Mouse (Mus musculus) ES-E14 (cell line): ENCODE data around the gene Cyp26a1. TPM values are rescaled to one million over a fixed set of nuclear protein-coding genes. Genes with fewer than 3 reads are reported as not detected.

Source experiments
- DNase-seq: peaks from one replicate; pipeline ENCODE4 v3.0.0-alpha.2; 2013; ENCODE audit warnings: low read depth, low spot score
- H3K27ac ChIP-seq: 2 replicates; pipeline ENCODE4 v1.5.1; 2012; ENCODE audit warnings: low read depth, mild to moderate bottlenecking, low read length, moderate library complexity, mixed read lengths; ENCODE audit not compliant: poor library complexity, insufficient read depth, severe bottlenecking
- H3K36me3 ChIP-seq: 2 replicates; pipeline ENCODE4 v1.6.1; 2012; ENCODE audit warnings: mild to moderate bottlenecking, low read length, moderate library complexity, mixed read lengths; ENCODE audit not compliant: control insufficient read depth, poor library complexity, insufficient read depth, severe bottlenecking
- H3K4me1 ChIP-seq, 2 experiments: fragments of 150-350 bp in 1 of 2; sonication (generic) in 1 of 2; 2 replicates each; pipeline ENCODE4 v1.6.1; 2012; ENCODE audit warnings: low read length in 2 of 2, mild to moderate bottlenecking in 1 of 2, mixed read lengths in 1 of 2; ENCODE audit not compliant: control insufficient read depth in 2 of 2, insufficient read depth in 2 of 2, poor library complexity in 1 of 2
- H3K4me3 ChIP-seq, 2 experiments: fragments of 150-350 bp in 1 of 2; sonication (generic) in 1 of 2; 2 replicates each; pipeline ENCODE4 v1.5.1; 2012; ENCODE audit warnings: low read length in 2 of 2, low read depth in 1 of 2, mild to moderate bottlenecking in 1 of 2, mixed read lengths in 1 of 2; ENCODE audit not compliant: insufficient read depth in 1 of 2, poor library complexity in 1 of 2, severe bottlenecking in 1 of 2
- H3K9ac ChIP-seq: 2 replicates; pipeline ENCODE4 v1.6.1; 2012; ENCODE audit warnings: low read depth, mild to moderate bottlenecking, low read length, mixed read lengths; ENCODE audit not compliant: poor library complexity, insufficient read depth, severe bottlenecking
- H3K9me3 ChIP-seq: fragments of 150-350 bp; sonication (generic); 2 replicates; pipeline ENCODE4 v1.6.1; 2012; ENCODE audit warnings: low read depth, mild to moderate bottlenecking, low read length; ENCODE audit not compliant: control insufficient read depth, insufficient read depth
- CHD2 ChIP-seq: IDR thresholded peaks from 2 replicates; pipeline ENCODE4 v1.6.1; 2014; ENCODE audit warnings: mild to moderate bottlenecking, low read depth, low read length, inconsistent platforms
- HCFC1 ChIP-seq: IDR thresholded peaks from 2 replicates; pipeline ENCODE4 v1.6.1; 2012; ENCODE audit warnings: low read length, inconsistent platforms, borderline replicate concordance; ENCODE audit not compliant: insufficient read depth
- MAFK ChIP-seq: IDR thresholded peaks from 2 replicates; pipeline ENCODE4 v1.6.1; 2014; ENCODE audit warnings: mild to moderate bottlenecking, low read depth, low read length, inconsistent platforms; ENCODE audit not compliant: insufficient read depth
- ZC3H11A ChIP-seq: IDR thresholded peaks from 2 replicates; pipeline ENCODE4 v1.6.1; 2012; ENCODE audit warnings: low read depth, mild to moderate bottlenecking, inconsistent platforms, low read length, borderline replicate concordance
- ZNF384 ChIP-seq: IDR thresholded peaks from 2 replicates; pipeline ENCODE4 v1.6.1; 2012; ENCODE audit warnings: low read depth, low read length, inconsistent platforms
- in situ Hi-C, 2 experiments: fragments of 600-800 bp; cut with MboI; formaldehyde crosslinking; loops; one replicate each; pipeline ENCODE4 v1.15.1; 2025; ENCODE audit warnings: low sequenced_read_pairs in 2 of 2, inconsistent platforms in 1 of 2; ENCODE audit not compliant: unreplicated experiment in 2 of 2
- total RNA-seq: library from RNA; depleted of rRNA; stranded (reverse); fragments of 300-350 nt; gene quantifications from 2 replicates; pipeline ENCODE4 v1.2.3, GENCODE M21; 2012

Gene Cyp26a1
- total RNA-seq, 1 experiment: 5.7 TPM

- in situ Hi-C loops: loop anchor here in 1 of 2 experiments (5.0 kb wide), 1 partner anchor 186 kb away; no protein-coding TSS in a partner anchor
- H3K4me3 ChIP-seq: no peak overlapping the region
- peaks cover 0 to 6% of the 10 kb centered on the region in 2 experiments; a peak in 1 of 4 replicates for H3K4me1 ChIP-seq
- TF ChIP-seq ZNF384 (no peak), HCFC1 (no peak), CHD2 (no peak), MAFK (no peak), ZC3H11A (no peak)
- H3K27ac ChIP-seq: no peak overlapping the region
- H3K36me3 ChIP-seq: no peaks in the 10 kb centered on the region
- DNase-seq: no peak
- H3K9ac ChIP-seq: no peak overlapping the region
- no peaks in the 10 kb centered on the region for H3K9me3 ChIP-seq
These were observed 829 bp upstream of the Cyp26a1 start for GRCm38 (mm10) chr19:37696603-37697334.

GRCm38 (mm10) chr19:37697335-37697636, 312 bp upstream of the Cyp26a1 start:
- Histone ChIP-seq H3K4me3 (peak overlapping the region; percentile 47 to 66; a peak in 3 of 4 replicates), H3K27ac (no peak overlapping the region), H3K4me1 (peaks cover 0 to 6% of the 10 kb centered on the region in 2 experiments; a peak in 1 of 4 replicates), H3K9me3 (no peaks in the 10 kb centered on the region), H3K9ac (no peak overlapping the region), H3K36me3 (no peaks in the 10 kb centered on the region)
- TF ChIP-seq HCFC1: no peak
- no peak for TF ChIP-seq MAFK
- no peak for TF ChIP-seq ZC3H11A
- no peak for TF ChIP-seq CHD2
- TF ChIP-seq ZNF384: no peak
- in situ Hi-C loops: loop anchor here in 1 of 2 experiments (5.0 kb wide), 1 partner anchor 185 kb away; no protein-coding TSS in a partner anchor
- DNase-seq: no peak

- DNase-seq: no peak
- in situ Hi-C loops: loop anchor here in 1 of 2 experiments (5.0 kb wide), 1 partner anchor 184 kb away; no protein-coding TSS in a partner anchor
- peaks cover 0 to 6% of the 10 kb centered on the region in 2 experiments; a peak in 1 of 4 replicates for H3K4me1 ChIP-seq
- H3K9me3 ChIP-seq: no peaks in the 10 kb centered on the region
- H3K9ac ChIP-seq: no peak overlapping the region
- TF ChIP-seq ZC3H11A (no peak), CHD2 (no peak), ZNF384 (no peak), HCFC1 (no peak), MAFK (no peak)
- no peak overlapping the region for H3K27ac ChIP-seq
- no peaks in the 10 kb centered on the region for H3K36me3 ChIP-seq
- H3K4me3 ChIP-seq: peak overlapping the region; percentile 47 to 66; a peak in 3 of 4 replicates
These were observed 919 bp downstream of the Cyp26a1 start for GRCm38 (mm10) chr19:37698273-37699160.

GRCm38 (mm10) chr19:37699711-37700110, 2.1 kb downstream of the Cyp26a1 start:
- Histone ChIP-seq H3K4me3 (no peak overlapping the region), H3K9me3 (no peaks in the 10 kb centered on the region), H3K36me3 (no peaks in the 10 kb centered on the region), H3K27ac (no peak overlapping the region), H3K9ac (no peak overlapping the region), H3K4me1 (peaks cover 0 to 6% of the 10 kb centered on the region in 2 experiments; a peak in 1 of 4 replicates)
- DNase-seq: no peak
- no peak for TF ChIP-seq MAFK
- no peak for TF ChIP-seq HCFC1
- TF ChIP-seq ZC3H11A: no peak
- in situ Hi-C loops: loop anchor here (5.0 to 10.0 kb wide), 2 partner anchors 183 to 185 kb away; no protein-coding TSS in a partner anchor
